Mouse (Mus musculus) lung, postnatal 0 days (tissue): Measurements from ENCODE around the gene Lrp6.

Experiments
- CTCF ChIP-seq: IDR thresholded peaks from 2 replicates; pipeline ENCODE4 v1.5.1; 2016; ENCODE audit warnings: antibody characterized with exemption, mild to moderate bottlenecking
- EP300 ChIP-seq: IDR thresholded peaks from 2 replicates; pipeline ENCODE4 v1.6.1; 2016; ENCODE audit warnings: antibody characterized with exemption, mild to moderate bottlenecking, control low read depth

- TF ChIP-seq CTCF (no peak), EP300 (no peak)
Observed at GRCm38 (mm10) chr6:134526275-134526674, 40.5 kb downstream of the Lrp6 start.
